Mouse (Mus musculus): ENCODE measurements around the gene Asic2. TPM values are rescaled to one million over a fixed set of nuclear protein-coding genes. Genes with fewer than 3 reads are reported as not detected.
"Not testable (repeated sequence)": the region's sequence is repeated elsewhere in the genome, so short reads cannot be mapped to it uniquely, and the experiment has no call there.

Asic2 gene
- total RNA-seq, 2 experiments from 2014 or later: 94.7 to 97.6 TPM

- intact Hi-C loops (cut with DNase I): no loop called here
These were observed 549.1 kb downstream of the Asic2 start for GRCm38 (mm10) chr11:81419112-81419511.

GRCm38 (mm10) chr11:81418027-81418426 is 550.2 kb downstream of the Asic2 start:
- DNase-seq (ENCODE audit: low spot score in 2 of 2): no peak
- intact Hi-C loops (cut with DNase I): no loop called here

More at GRCm38 (mm10) chr11:81419112-81419511, 549.1 kb downstream of the Asic2 start:
- DNase-seq (ENCODE audit: low spot score in 2 of 2): peak in 1 of 2 experiments; percentile 6

- DNase-seq (ENCODE audit: low spot score in 2 of 2): no peak
- intact Hi-C loops (cut with DNase I): no loop called here
These were observed 551.9 kb downstream of the Asic2 start for GRCm38 (mm10) chr11:81416319-81416718.

GRCm38 (mm10) chr11:81414596-81414995 is 553.7 kb downstream of the Asic2 start:
- intact Hi-C loops (cut with DNase I): no loop called here
- no peak for DNase-seq (ENCODE audit: low spot score in 2 of 2)

GRCm38 (mm10) chr11:81411251-81411650 is 557.0 kb downstream of the Asic2 start:
- intact Hi-C loops (cut with DNase I): no loop called here
- DNase-seq (ENCODE audit: low spot score in 2 of 2): no peak

- DNase-seq (ENCODE audit: low spot score in 2 of 2): no peak
- intact Hi-C loops (cut with DNase I): no loop called here
These were observed 562.3 kb downstream of the Asic2 start for GRCm38 (mm10) chr11:81405951-81406350.

- intact Hi-C loops (cut with DNase I): no loop called here
- no peak for DNase-seq (ENCODE audit: low spot score in 2 of 2)
These were observed 566.0 kb downstream of the Asic2 start for GRCm38 (mm10) chr11:81402263-81402662.

- no peak for DNase-seq (ENCODE audit: low spot score in 2 of 2)
- intact Hi-C loops (cut with DNase I): no loop called here
These were observed 575.4 kb downstream of the Asic2 start for GRCm38 (mm10) chr11:81392855-81393254.

- DNase-seq (ENCODE audit: low spot score in 2 of 2): no peak
- intact Hi-C loops (cut with DNase I): no loop called here
These were observed 582.1 kb downstream of the Asic2 start for GRCm38 (mm10) chr11:81386185-81386584.

- intact Hi-C loops (cut with DNase I): no loop called here
- DNase-seq (ENCODE audit: low spot score in 2 of 2): no peak
These were observed 582.7 kb downstream of the Asic2 start for GRCm38 (mm10) chr11:81385547-81385946.

GRCm38 (mm10) chr11:81374841-81375240 is 593.4 kb downstream of the Asic2 start:
- peak; percentile 40 to 71 for DNase-seq (ENCODE audit: low spot score in 2 of 2)
- intact Hi-C loops (cut with DNase I): loop anchor here (10.0 kb wide), 2 partner anchors 90 to 240 kb away; no protein-coding TSS in a partner anchor

- DNase-seq (ENCODE audit: low spot score in 2 of 2): no peak
- intact Hi-C loops (cut with DNase I): loop anchor here (10.0 kb wide), 2 partner anchors 91 to 241 kb away; no protein-coding TSS in a partner anchor
These were observed 594.1 kb downstream of the Asic2 start for GRCm38 (mm10) chr11:81374003-81374710.

GRCm38 (mm10) chr11:81371545-81371944 is 596.7 kb downstream of the Asic2 start:
- no peak for DNase-seq (ENCODE audit: low spot score in 2 of 2)
- intact Hi-C loops (cut with DNase I): loop anchor here (10.0 kb wide), 2 partner anchors 93 to 243 kb away; no protein-coding TSS in a partner anchor

GRCm38 (mm10) chr11:81370426-81370810 is 597.8 kb downstream of the Asic2 start:
- intact Hi-C loops (cut with DNase I): loop anchor here (10.0 kb wide), 2 partner anchors 94 to 244 kb away; no protein-coding TSS in a partner anchor
- DNase-seq (ENCODE audit: low spot score in 2 of 2): no peak

GRCm38 (mm10) chr11:81369497-81370425 is 598.5 kb downstream of the Asic2 start:
- no peak for DNase-seq (ENCODE audit: low spot score in 2 of 2)
- intact Hi-C loops (cut with DNase I): loop anchor here (10.0 kb wide), 2 partner anchors 95 to 245 kb away; no protein-coding TSS in a partner anchor

- DNase-seq (ENCODE audit: low spot score in 2 of 2): no peak
- intact Hi-C loops (cut with DNase I): no loop called here
These were observed 603.8 kb downstream of the Asic2 start for GRCm38 (mm10) chr11:81364442-81364841.

- DNase-seq (ENCODE audit: low spot score in 2 of 2): no peak
- intact Hi-C loops (cut with DNase I): no loop called here
These were observed 605.8 kb downstream of the Asic2 start for GRCm38 (mm10) chr11:81362461-81362860.

GRCm38 (mm10) chr11:81361040-81361439 is 607.2 kb downstream of the Asic2 start:
- DNase-seq (ENCODE audit: low spot score in 2 of 2): no peak
- intact Hi-C loops (cut with DNase I): no loop called here

GRCm38 (mm10) chr11:81350498-81350897 is 617.8 kb downstream of the Asic2 start:
- intact Hi-C loops (cut with DNase I); DNase-seq (ENCODE audit: low spot score in 2 of 2): not testable (repeated sequence)

GRCm38 (mm10) chr11:81331977-81332376 is 636.3 kb downstream of the Asic2 start:
- intact Hi-C loops (cut with DNase I): no loop called here
- DNase-seq (ENCODE audit: low spot score in 2 of 2): no peak
